Mouse (Mus musculus) CH12.LX (cell line): ENCODE data around the gene Ccdc28b.

Experiments used
- CTCF ChIP-seq, 2 experiments: IDR thresholded peaks in 1 of 2; conservative IDR thresholded peaks in 1 of 2; 2 replicates each; pipeline ENCODE4 v1.5.1; 2011 to 2012; ENCODE audit warnings: low read depth in 2 of 2, low read length in 2 of 2, improper control_type of control experiment in 1 of 2, inconsistent platforms in 1 of 2, mild to moderate bottlenecking in 1 of 2, moderate library complexity in 1 of 2
- NRF1 ChIP-seq: IDR thresholded peaks from 2 replicates; pipeline ENCODE4 v1.6.1; 2014; ENCODE audit warnings: low read depth, mild to moderate bottlenecking, inconsistent platforms, low read length, improper control_type of control experiment, moderate library complexity
- POLR2A ChIP-seq: IDR thresholded peaks from 2 replicates; pipeline ENCODE4 v1.6.1; 2011; ENCODE audit warnings: low read depth, mild to moderate bottlenecking, improper control_type of control experiment, low read length

DNA sequence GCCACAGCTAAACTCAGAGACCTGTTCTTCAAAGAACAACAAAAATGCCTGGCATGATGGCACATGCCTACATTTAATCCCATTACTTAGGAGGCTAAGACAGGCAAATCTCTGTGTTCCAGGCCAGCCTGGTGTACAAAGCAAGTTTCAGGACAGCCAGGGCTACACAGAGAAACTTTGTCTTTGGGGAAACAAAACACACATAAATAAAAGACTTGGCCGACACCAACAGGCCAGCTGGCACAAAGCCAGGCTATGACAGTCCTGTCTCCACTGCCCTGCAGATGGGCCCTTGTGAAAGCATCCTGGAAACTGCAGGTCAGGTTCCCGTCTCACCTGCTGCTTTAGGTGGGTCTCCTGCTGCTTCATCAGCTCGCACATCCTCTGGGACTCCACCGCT, 7.2 kb upstream of the Ccdc28b start:
- no peak for TF ChIP-seq POLR2A
- no peak for TF ChIP-seq CTCF (conservative IDR thresholded peaks at IDR 0.05 in 1 of 2, IDR thresholded peaks at IDR 0.05 in 1 of 2; ENCODE audit: low read depth in 2 of 2, low read length in 2 of 2)
- TF ChIP-seq NRF1, result no peak
